Mouse (Mus musculus) stomach, postnatal 0 days (tissue): ENCODE results near the gene Map3k5.

Experiments used
- CTCF ChIP-seq: IDR thresholded peaks from 2 replicates; pipeline ENCODE4 v1.5.1; 2016; ENCODE audit warnings: antibody characterized with exemption, low read depth, mild to moderate bottlenecking, moderate library complexity
- EP300 ChIP-seq: optimal IDR thresholded peaks from 2 replicates; pipeline ENCODE3; 2016; ENCODE audit warnings: antibody characterized with exemption

GRCm38 (mm10) chr10:20018406-20018805 is 84.1 kb downstream of the Map3k5 start:
- TF ChIP-seq CTCF: no peak
- TF ChIP-seq EP300: no peak
